Mouse (Mus musculus) hindbrain, embryonic 16.5 days (tissue): Measurements from ENCODE around the gene Zfp280b. TPM values are rescaled to one million over a fixed set of nuclear protein-coding genes. Genes with fewer than 3 reads are reported as not detected.

ENCODE experiments used
- ATAC-seq: fragments of 200-750 bp; cut with Nextera tagmentation; 2 replicates; pipeline ENCODE4 v1.8.0; 2017; ENCODE audit warnings: moderate TSS enrichment, moderate library complexity
- H3K27ac ChIP-seq: fragments of 300-500 bp; sonication (generic); 2 replicates; pipeline ENCODE4 v1.5.1; 2014; ENCODE audit warnings: low read depth, mild to moderate bottlenecking, control low read depth, low read length, moderate library complexity
- H3K27me3 ChIP-seq: fragments of 300-500 bp; sonication (generic); replicated peaks from 2 replicates; pipeline ENCODE4 v1.6.1; 2014; ENCODE audit warnings: low read length; ENCODE audit not compliant: control insufficient read depth, insufficient read depth
- H3K36me3 ChIP-seq: fragments of 300-500 bp; sonication (generic); 2 replicates; pipeline ENCODE4 v1.6.1; 2014; ENCODE audit warnings: mild to moderate bottlenecking, low read length, moderate library complexity, mixed read lengths; ENCODE audit not compliant: control insufficient read depth, insufficient read depth
- H3K4me1 ChIP-seq: fragments of 300-500 bp; sonication (generic); 2 replicates; pipeline ENCODE4 v1.6.1; 2014; ENCODE audit warnings: low read depth, low read length; ENCODE audit not compliant: control insufficient read depth, insufficient read depth
- H3K4me2 ChIP-seq: fragments of 300-500 bp; sonication (generic); 2 replicates; pipeline ENCODE4 v1.6.1; 2014; ENCODE audit warnings: mild to moderate bottlenecking, low read length, control low read depth, moderate library complexity
- H3K4me3 ChIP-seq: fragments of 300-500 bp; sonication (generic); 2 replicates; pipeline ENCODE4 v1.5.1; 2014; ENCODE audit warnings: mild to moderate bottlenecking, low read length, control low read depth, moderate library complexity
- H3K9ac ChIP-seq: fragments of 300-500 bp; sonication (generic); 2 replicates; pipeline ENCODE4 v1.6.1; 2014; ENCODE audit warnings: low read depth, mild to moderate bottlenecking, control low read depth, low read length, moderate library complexity
- H3K9me3 ChIP-seq: fragments of 300-500 bp; sonication (generic); 2 replicates; pipeline ENCODE4 v1.6.1; 2014; ENCODE audit warnings: mild to moderate bottlenecking, low read length, moderate library complexity; ENCODE audit not compliant: control insufficient read depth
- WGBS: fragments of 180-500 bp; shearing (Covaris S2); extraction: QIAGEN DNeasy Blood & Tissue Kit; methylation state at CpG from one replicate; pipeline ENCODE4 v1.1.7; 2014; 5-methylcytosine and 5-hydroxymethylcytosine counted together
- polyA plus RNA-seq: library from polyadenylated mRNA; unstranded; fragments of >200 nt; fragmentation: Nextera tagmentation; extraction: Ambion mirVana; gene quantifications from 2 replicates; pipeline ENCODE4 v1.2.1, GENCODE M21; 2015

The Zfp280b gene
- polyA plus RNA-seq, 1 experiment from 2014 or later = 10.3 TPM

GRCm38 (mm10) chr10:76003221-76003620, 29.2 kb upstream of the Zfp280b start:
- no peak overlapping the region for H3K4me3 ChIP-seq
- no peak for ATAC-seq
- no peaks in the 10 kb centered on the region for H3K27me3 ChIP-seq
- no peaks in the 10 kb centered on the region for H3K4me1 ChIP-seq
- H3K36me3 ChIP-seq = no peaks in the 10 kb centered on the region
- H3K9me3 ChIP-seq = no peaks in the 10 kb centered on the region
- no peak overlapping the region for H3K27ac ChIP-seq
- WGBS = 94% methylated on average over 2 of the region's 2 CpGs
- H3K4me2 ChIP-seq = no peak overlapping the region
- H3K9ac ChIP-seq = no peak overlapping the region

- Histone ChIP-seq H3K27me3 (no peaks in the 10 kb centered on the region), H3K9me3 (no peaks in the 10 kb centered on the region), H3K4me3 (no peak overlapping the region), H3K9ac (no peak overlapping the region), H3K4me1 (no peaks in the 10 kb centered on the region), H3K4me2 (no peak overlapping the region), H3K36me3 (no peaks in the 10 kb centered on the region), H3K27ac (no peak overlapping the region)
- 92% methylated on average over 6 of the region's 6 CpGs for WGBS
- ATAC-seq = no peak
Observed at GRCm38 (mm10) chr10:76006385-76006784, 26.1 kb upstream of the Zfp280b start.

GRCm38 (mm10) chr10:76009812-76010211, 22.6 kb upstream of the Zfp280b start:
- no peak for ATAC-seq
- no peaks in the 10 kb centered on the region for H3K4me1 ChIP-seq
- H3K9me3 ChIP-seq = no peaks in the 10 kb centered on the region
- no peak overlapping the region for H3K27ac ChIP-seq
- H3K4me2 ChIP-seq = no peak overlapping the region
- no peak overlapping the region for H3K4me3 ChIP-seq
- H3K36me3 ChIP-seq = no peaks in the 10 kb centered on the region
- H3K27me3 ChIP-seq = no peaks in the 10 kb centered on the region
- WGBS = 76% methylated on average over 3 of the region's 3 CpGs
- no peak overlapping the region for H3K9ac ChIP-seq

- no peak for ATAC-seq
- no peaks in the 10 kb centered on the region for H3K36me3 ChIP-seq
- no peak overlapping the region for H3K9ac ChIP-seq
- H3K9me3 ChIP-seq = no peaks in the 10 kb centered on the region
- H3K4me2 ChIP-seq = no peak overlapping the region
- H3K4me1 ChIP-seq = no peaks in the 10 kb centered on the region
- 77% methylated on average over 6 of the region's 6 CpGs for WGBS
- no peak overlapping the region for H3K27ac ChIP-seq
- H3K4me3 ChIP-seq = no peak overlapping the region
- H3K27me3 ChIP-seq = no peaks in the 10 kb centered on the region
Observed at GRCm38 (mm10) chr10:76012922-76013321, 19.5 kb upstream of the Zfp280b start.

GRCm38 (mm10) chr10:76016886-76017285, 15.6 kb upstream of the Zfp280b start:
- ATAC-seq = no peak
- Histone ChIP-seq H3K9ac (no peak overlapping the region), H3K36me3 (no peaks in the 10 kb centered on the region), H3K27me3 (no peaks in the 10 kb centered on the region), H3K4me3 (no peak overlapping the region), H3K4me1 (no peaks in the 10 kb centered on the region), H3K9me3 (no peaks in the 10 kb centered on the region), H3K4me2 (no peak overlapping the region), H3K27ac (no peak overlapping the region)
- 90% methylated on average over 3 of the region's 3 CpGs for WGBS

- no peak for ATAC-seq
- Histone ChIP-seq H3K4me3 (no peak overlapping the region), H3K27ac (no peak overlapping the region), H3K9ac (no peak overlapping the region), H3K36me3 (no peaks in the 10 kb centered on the region), H3K4me1 (no peaks in the 10 kb centered on the region), H3K9me3 (peaks cover 4% of the 10 kb centered on the region; the same call in 1 of the 2 replicates), H3K27me3 (no peaks in the 10 kb centered on the region), H3K4me2 (no peak overlapping the region)
- 87% methylated on average over 3 of the region's 3 CpGs for WGBS
Observed at GRCm38 (mm10) chr10:76021728-76022127, 10.7 kb upstream of the Zfp280b start.

- ATAC-seq = no peak
- 95% methylated on average over 6 of the region's 6 CpGs for WGBS
- H3K27me3 ChIP-seq = no peaks in the 10 kb centered on the region
- peaks cover 4% of the 10 kb centered on the region; the same call in 1 of the 2 replicates for H3K9me3 ChIP-seq
- H3K9ac ChIP-seq = no peak overlapping the region
- no peak overlapping the region for H3K4me3 ChIP-seq
- H3K36me3 ChIP-seq = no peaks in the 10 kb centered on the region
- no peak overlapping the region for H3K27ac ChIP-seq
- no peak overlapping the region for H3K4me2 ChIP-seq
- H3K4me1 ChIP-seq = no peaks in the 10 kb centered on the region
Observed at GRCm38 (mm10) chr10:76023921-76024320, 8.5 kb upstream of the Zfp280b start.

- ATAC-seq = no peak
- Histone ChIP-seq H3K27me3 (no peaks in the 10 kb centered on the region), H3K4me3 (no peak overlapping the region), H3K27ac (no peak overlapping the region), H3K4me2 (no peak overlapping the region), H3K4me1 (no peaks in the 10 kb centered on the region), H3K9ac (no peak overlapping the region), H3K9me3 (peaks cover 4% of the 10 kb centered on the region; the same call in 1 of the 2 replicates), H3K36me3 (no peaks in the 10 kb centered on the region)
- WGBS = 98% methylated on average over 10 of the region's 10 CpGs
Observed at GRCm38 (mm10) chr10:76025470-76026190, 6.8 kb upstream of the Zfp280b start.

- no peak overlapping the region for H3K27ac ChIP-seq
- H3K9ac ChIP-seq = no peak overlapping the region
- H3K9me3 ChIP-seq = peaks cover 4% of the 10 kb centered on the region; the same call in 1 of the 2 replicates
- WGBS = 65% methylated on average over 12 of the region's 12 CpGs
- no peak overlapping the region for H3K4me3 ChIP-seq
- no peaks in the 10 kb centered on the region for H3K36me3 ChIP-seq
- no peak for ATAC-seq
- H3K4me2 ChIP-seq = no peak overlapping the region
- H3K27me3 ChIP-seq = no peaks in the 10 kb centered on the region
- peaks cover 3% of the 10 kb centered on the region; the same call in 1 of the 2 replicates for H3K4me1 ChIP-seq
Observed at GRCm38 (mm10) chr10:76027127-76028015, 5.1 kb upstream of the Zfp280b start.
